Mouse (Mus musculus) thymus, adult 2 months (tissue): ENCODE data around the gene Metrn.

Source experiments
- CTCF ChIP-seq: fragments of 200-500 bp; IDR thresholded peaks from 2 replicates; pipeline ENCODE4 v1.5.1; 2012; ENCODE audit warnings: mild to moderate bottlenecking, control low read depth, low read length, moderate library complexity, borderline replicate concordance; ENCODE audit not compliant: control insufficient read depth, poor library complexity, insufficient read depth; ENCODE audit errors: extremely low read depth
- POLR2A ChIP-seq: fragments of 200-500 bp; IDR thresholded peaks from 2 replicates; pipeline ENCODE4 v1.6.1; 2012; ENCODE audit warnings: mild to moderate bottlenecking, low read length, control low read depth, moderate library complexity; ENCODE audit not compliant: control insufficient read depth, poor library complexity, insufficient read depth; ENCODE audit errors: extremely low read depth

DNA sequence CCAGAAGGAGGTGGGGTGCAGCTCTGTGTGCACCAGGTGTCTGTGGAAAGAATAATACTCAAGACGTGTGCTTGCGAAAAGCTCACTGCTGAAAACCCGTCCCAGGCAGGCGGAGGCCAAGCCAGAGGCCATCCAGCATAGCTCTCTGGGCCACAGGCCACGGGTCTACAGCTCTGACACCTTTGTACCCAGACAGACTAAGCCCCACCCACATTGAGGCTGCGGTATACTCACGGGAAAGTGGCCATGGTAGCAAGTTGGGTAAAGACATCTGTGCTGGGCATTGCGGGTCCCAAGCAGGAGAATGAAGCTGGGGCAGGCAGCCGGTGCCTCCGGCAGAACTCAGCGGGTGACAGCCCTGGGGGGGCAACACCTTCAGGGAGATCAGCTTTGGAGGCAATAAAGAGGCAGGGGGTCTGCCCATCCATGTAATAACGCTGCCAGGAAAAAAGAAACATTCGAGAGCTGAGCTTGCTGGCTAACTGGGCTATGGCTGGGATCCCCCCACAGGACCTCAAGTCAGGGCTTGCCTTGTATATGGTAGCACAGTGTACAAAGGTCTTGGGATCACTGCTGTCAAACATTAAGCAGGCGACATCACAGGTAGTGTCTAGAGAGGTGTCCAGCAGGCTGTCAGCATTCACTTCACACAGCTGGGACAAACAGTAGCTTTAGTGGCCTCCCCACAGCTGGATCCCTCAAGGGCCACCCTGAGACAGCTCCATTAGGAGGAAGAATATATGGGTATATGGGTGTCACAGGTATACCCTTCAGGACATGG lies 42.7 kb upstream of the Metrn start:
- no peak for TF ChIP-seq POLR2A
- no peak for TF ChIP-seq CTCF
